11 mouse cellular contexts compared by ENCODE assay signal in the genomic region with DNA sequence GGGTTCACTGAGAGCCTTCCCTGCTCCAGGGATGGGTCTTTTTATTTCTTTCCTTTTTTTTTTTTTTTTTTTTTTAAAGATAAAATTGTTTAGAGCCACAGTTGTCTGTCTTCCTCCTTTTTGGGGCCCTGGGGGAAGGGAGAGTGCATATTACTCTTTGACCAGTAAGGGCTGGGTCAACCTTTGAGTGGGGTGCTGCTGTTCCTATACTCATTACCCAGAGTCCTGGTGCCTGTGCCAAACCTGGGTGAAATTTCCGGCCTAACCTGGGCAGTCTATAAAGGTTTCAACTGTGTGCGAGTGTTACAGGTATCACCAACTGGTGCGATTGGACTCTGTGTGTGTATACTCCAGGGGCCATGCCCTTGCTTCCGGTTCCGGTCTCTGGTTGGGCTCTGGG. TPM values are rescaled to one million over a fixed set of nuclear protein-coding genes. Genes with fewer than 3 reads are reported as not detected.
DNase-seq lines count a peak whose midpoint lies in the region; ATAC-seq and TF ChIP-seq lines count a peak whose summit lies in the region.
"Had no signal": no experiment of that assay in that cellular context is flagged by ENCODE, and none has a peak within 500 bp of the region (broad histone marks: within the 10 kb centered on the region; RNA-seq: fewer than 3 reads in every experiment).

A gene (plus strand): TSS at position 213 of the 400 bp plus-strand sequence.

- peaks cover 12% of the 10 kb centered on the region for H3K79me2 ChIP-seq in liver, adult 2 months (ENCODE audit: control insufficient read depth, insufficient read depth, low read length)

- ATAC-seq in liver, embryonic 12.5 days = no peak
- ATAC-seq in embryonic facial prominence, embryonic 13.5 days (ENCODE audit: insufficient number of reproducible peaks, insufficient read depth, low FRiP score, low TSS enrichment, low read depth) = no peak
- ATAC-seq in inflammation-experienced regulatory T-cells, adult 6 months = no peak
- no peak for ATAC-seq in neural tube, embryonic 14.5 days (ENCODE audit: low read depth)
- ATAC-seq: intestine, embryonic 16.5 days had no signal

- no peak within 1 kb of the TSS for H3K4me2 ChIP-seq in liver, embryonic 12.5 days
- no peak within 1 kb of the TSS for H3K4me2 ChIP-seq in embryonic facial prominence, embryonic 13.5 days
- no peak within 1 kb of the TSS for H3K4me2 ChIP-seq in neural tube, embryonic 14.5 days (ENCODE audit: low read depth, low read length)

- no peaks in the 10 kb centered on the region for H3K27me3 ChIP-seq in liver, adult 2 months (ENCODE audit: control insufficient read depth, insufficient read depth, low read length)
- no peaks in the 10 kb centered on the region for H3K27me3 ChIP-seq in liver, embryonic 12.5 days (replicated peaks)
- no peaks in the 10 kb centered on the region for H3K27me3 ChIP-seq in embryonic facial prominence, embryonic 13.5 days
- H3K27me3 ChIP-seq in neural tube, embryonic 14.5 days (ENCODE audit: control insufficient read depth, insufficient read depth, low read length) = no peaks in the 10 kb centered on the region
- H3K27me3 ChIP-seq: megakaryocyte, embryonic 14.5 days had no signal

- intact Hi-C loops in left cerebral cortex, adult 2 months (cut with DNase I) = no loop called here

- 19% methylated on average over 5 of the region's 5 CpGs for WGBS in liver, adult 2 months
- 90% methylated on average over 5 of the region's 5 CpGs for WGBS in liver, embryonic 12.5 days (ENCODE audit: insufficient replicate concordance)
- 90% methylated on average over 5 of the region's 5 CpGs for WGBS in embryonic facial prominence, embryonic 13.5 days
- 95% methylated on average over 5 of the region's 5 CpGs for WGBS in neural tube, embryonic 14.5 days

- peak; percentile 94 for DNase-seq in liver, adult 2 months (ENCODE audit: extremely low read depth, low read depth, low spot score)
- DNase-seq in embryo, embryonic 10.5 days (ENCODE audit: low spot score) = no peak
- DNase-seq in left cerebral cortex, adult 2 months (ENCODE audit: extremely low spot score in 1 of 2, low spot score in 2 of 2) = no peak
- DNase-seq: adrenal gland, postnatal 25 days; cerebellum, postnatal 25 days had no signal

- no peaks in the 10 kb centered on the region for H3K9me3 ChIP-seq in liver, embryonic 12.5 days (replicated peaks)
- no peaks in the 10 kb centered on the region for H3K9me3 ChIP-seq in embryonic facial prominence, embryonic 13.5 days
- no peaks in the 10 kb centered on the region for H3K9me3 ChIP-seq in neural tube, embryonic 14.5 days (ENCODE audit: control insufficient read depth, low read length)
- H3K9me3 ChIP-seq: megakaryocyte, embryonic 14.5 days had no signal

- TF ChIP-seq CTCF in liver, adult 2 months (IDR thresholded peaks at IDR 0.05; ENCODE audit: low read depth, low read length) = no peak
- TF ChIP-seq CTCF in left cerebral cortex, adult 2 months (IDR thresholded peaks at IDR 0.05) = no peak

- peaks cover 8% of the 10 kb centered on the region for H3K36me3 ChIP-seq in liver, adult 2 months (ENCODE audit: control insufficient read depth, insufficient read depth, low read length)
- H3K36me3 ChIP-seq in liver, embryonic 12.5 days = peaks cover 65% of the 10 kb centered on the region
- peaks cover 64% of the 10 kb centered on the region for H3K36me3 ChIP-seq in embryonic facial prominence, embryonic 13.5 days
- peaks cover 45% of the 10 kb centered on the region for H3K36me3 ChIP-seq in neural tube, embryonic 14.5 days (ENCODE audit: control insufficient read depth, insufficient read depth, low read length)

- peak within 1 kb of the TSS; percentile 22 for H3K9ac ChIP-seq in liver, adult 2 months (ENCODE audit: low read depth, low read length)
- no peak within 1 kb of the TSS for H3K9ac ChIP-seq in liver, embryonic 12.5 days
- H3K9ac ChIP-seq in embryonic facial prominence, embryonic 13.5 days = no peak within 1 kb of the TSS
- no peak within 1 kb of the TSS for H3K9ac ChIP-seq in neural tube, embryonic 14.5 days (replicated peaks; ENCODE audit: low read depth, low read length)

- peaks cover 21% of the 10 kb centered on the region for H3K4me1 ChIP-seq in liver, adult 2 months (ENCODE audit: control insufficient read depth, insufficient read depth, low read length)
- peaks cover 14% of the 10 kb centered on the region for H3K4me1 ChIP-seq in liver, embryonic 12.5 days
- peaks cover 6% of the 10 kb centered on the region; the same call in 1 of the 2 replicates for H3K4me1 ChIP-seq in embryonic facial prominence, embryonic 13.5 days
- H3K4me1 ChIP-seq in neural tube, embryonic 14.5 days (ENCODE audit: control insufficient read depth, insufficient read depth, low read length) = peaks cover 7% of the 10 kb centered on the region

- H3K27ac ChIP-seq in liver, adult 2 months (replicated peaks; ENCODE audit: insufficient read depth, low read depth, low read length) = peak within 1 kb of the TSS; percentile 85
- no peak within 1 kb of the TSS for H3K27ac ChIP-seq in liver, embryonic 12.5 days
- peak within 1 kb of the TSS; percentile 39; the same call in 1 of the 2 replicates for H3K27ac ChIP-seq in embryonic facial prominence, embryonic 13.5 days
- H3K27ac ChIP-seq in neural tube, embryonic 14.5 days (ENCODE audit: low read depth, low read length) = 0 out of 2 replicates have a peak within 1 kb of the TSS, but pooled peaks have one; percentile 22
- H3K27ac ChIP-seq in left cerebral cortex, adult 2 months = no peak within 1 kb of the TSS

- H3K4me3 ChIP-seq in liver, adult 2 months (ENCODE audit: insufficient read depth, low read depth, low read length) = peak within 1 kb of the TSS; percentile 18; the same call in 1 of the 2 replicates
- no peak within 1 kb of the TSS for H3K4me3 ChIP-seq in liver, embryonic 12.5 days
- H3K4me3 ChIP-seq in embryonic facial prominence, embryonic 13.5 days = no peak within 1 kb of the TSS
- H3K4me3 ChIP-seq in neural tube, embryonic 14.5 days (ENCODE audit: low read depth, low read length) = no peak within 1 kb of the TSS
- H3K4me3 ChIP-seq in left cerebral cortex, adult 2 months = no peak within 1 kb of the TSS
- H3K4me3 ChIP-seq: megakaryocyte, embryonic 14.5 days had no signal

- no peak for TF ChIP-seq POLR2A in liver, adult 2 months (IDR thresholded peaks at IDR 0.05; ENCODE audit: extremely low read depth, insufficient read depth, low read length)

RNA-seq across cellular contexts. Expression of the gene that starts here (rescaled TPM):
- total RNA-seq in liver, adult 2 months (2014; rRNA removed) = 26.6 and 27.8 TPM in 2 replicates
- 50.6 and 57.2 TPM in 2 replicates for polyA plus RNA-seq in liver, adult 2 months (2012; rRNA removed)
- polyA plus RNA-seq in liver, embryonic 12.5 days (2016; fragmentation: Nextera tagmentation; extraction: Ambion mirVana) = 3.1 TPM in 2 replicates
- 8.1 and 8.5 TPM in 2 replicates for polyA plus RNA-seq in embryonic facial prominence, embryonic 13.5 days (2015; fragmentation: Nextera tagmentation; extraction: Ambion mirVana)
- 10 to 100 TPM in 2 of 3 experiments, 1 to 10 TPM in 1; 9.8 to 17.9 (median 12.6) TPM for polyA plus RNA-seq in inflammation-experienced regulatory T-cells, adult 6 months (2017; shearing (Covaris generic))
- 2.9 and 3.8 TPM in 2 replicates for polyA plus RNA-seq in neural tube, embryonic 14.5 days (2014; fragmentation: Nextera tagmentation; extraction: Ambion mirVana)
- 1 to 10 TPM; 2.9 to 4.3 TPM for total RNA-seq in left cerebral cortex, adult 2 months (2021)

Comparison
In these comparisons a context has a peak if more than half of its experiments do, and no peak if none do; other contexts are left out.
1. H3K27ac ChIP-seq: peak in liver, adult 2 months (single experiment), embryonic facial prominence, embryonic 13.5 days (single experiment) and neural tube, embryonic 14.5 days (single experiment); none in liver, embryonic 12.5 days (single experiment) and left cerebral cortex, adult 2 months (single experiment).